Mouse (Mus musculus) neural tube, embryonic 12.5 days (tissue): ENCODE data around the gene Gzmk. TPM values are rescaled to one million over a fixed set of nuclear protein-coding genes. Genes with fewer than 3 reads are reported as not detected.

ENCODE experiments used
- ATAC-seq: fragments of 200-750 bp; cut with Nextera tagmentation; 2 replicates; pipeline ENCODE4 v1.8.0; 2017; ENCODE audit warnings: low read depth, mild to moderate bottlenecking, moderate TSS enrichment, moderate library complexity; ENCODE audit not compliant: low FRiP score
- H3K27ac ChIP-seq: fragments of 300-500 bp; sonication (generic); 2 replicates; pipeline ENCODE4 v1.5.1; 2016
- H3K27me3 ChIP-seq: fragments of 300-500 bp; sonication (generic); replicated peaks from 2 replicates; pipeline ENCODE4 v1.6.1; 2016; ENCODE audit warnings: mild to moderate bottlenecking
- H3K36me3 ChIP-seq: fragments of 300-500 bp; sonication (generic); 2 replicates; pipeline ENCODE4 v1.6.1; 2016; ENCODE audit warnings: mild to moderate bottlenecking
- H3K4me1 ChIP-seq: fragments of 300-500 bp; sonication (generic); 2 replicates; pipeline ENCODE4 v1.6.1; 2016
- H3K4me2 ChIP-seq: fragments of 300-500 bp; sonication (generic); replicated peaks from 2 replicates; pipeline ENCODE4 v1.6.1; 2016; ENCODE audit warnings: mild to moderate bottlenecking
- H3K4me3 ChIP-seq: fragments of 300-500 bp; sonication (generic); 2 replicates; pipeline ENCODE4 v1.5.1; 2016
- H3K9ac ChIP-seq: fragments of 300-500 bp; sonication (generic); 2 replicates; pipeline ENCODE4 v1.6.1; 2016; ENCODE audit warnings: mild to moderate bottlenecking
- H3K9me3 ChIP-seq: fragments of 300-500 bp; sonication (generic); 2 replicates; pipeline ENCODE4 v1.6.1; 2016; ENCODE audit warnings: mild to moderate bottlenecking
- WGBS: fragments of 180-500 bp; shearing (Covaris S2); methylation state at CpG from one replicate; pipeline ENCODE4 v1.1.7; 2016; 5-methylcytosine and 5-hydroxymethylcytosine counted together
- polyA plus RNA-seq: library from polyadenylated mRNA; unstranded; fragments of >200 nt; fragmentation: Nextera tagmentation; extraction: Ambion mirVana; gene quantifications from 2 replicates; pipeline ENCODE4 v1.2.1, GENCODE M21; 2016

Gzmk gene
- polyA plus RNA-seq, 1 experiment from 2014 or later, result not detected

- H3K27me3 ChIP-seq, result no peaks in the 10 kb centered on the region
- no peak overlapping the region for H3K4me2 ChIP-seq
- 57% methylated on average over 6 of the region's 6 CpGs for WGBS
- no peak for ATAC-seq
- H3K9me3 ChIP-seq, result no peaks in the 10 kb centered on the region
- H3K9ac ChIP-seq, result no peak overlapping the region
- no peak overlapping the region for H3K4me3 ChIP-seq
- no peaks in the 10 kb centered on the region for H3K4me1 ChIP-seq
- no peaks in the 10 kb centered on the region for H3K36me3 ChIP-seq
- H3K27ac ChIP-seq, result no peak overlapping the region
Observed at GRCm38 (mm10) chr13:113242129-113242528, 16.4 kb upstream of the Gzmk start.

DNA sequence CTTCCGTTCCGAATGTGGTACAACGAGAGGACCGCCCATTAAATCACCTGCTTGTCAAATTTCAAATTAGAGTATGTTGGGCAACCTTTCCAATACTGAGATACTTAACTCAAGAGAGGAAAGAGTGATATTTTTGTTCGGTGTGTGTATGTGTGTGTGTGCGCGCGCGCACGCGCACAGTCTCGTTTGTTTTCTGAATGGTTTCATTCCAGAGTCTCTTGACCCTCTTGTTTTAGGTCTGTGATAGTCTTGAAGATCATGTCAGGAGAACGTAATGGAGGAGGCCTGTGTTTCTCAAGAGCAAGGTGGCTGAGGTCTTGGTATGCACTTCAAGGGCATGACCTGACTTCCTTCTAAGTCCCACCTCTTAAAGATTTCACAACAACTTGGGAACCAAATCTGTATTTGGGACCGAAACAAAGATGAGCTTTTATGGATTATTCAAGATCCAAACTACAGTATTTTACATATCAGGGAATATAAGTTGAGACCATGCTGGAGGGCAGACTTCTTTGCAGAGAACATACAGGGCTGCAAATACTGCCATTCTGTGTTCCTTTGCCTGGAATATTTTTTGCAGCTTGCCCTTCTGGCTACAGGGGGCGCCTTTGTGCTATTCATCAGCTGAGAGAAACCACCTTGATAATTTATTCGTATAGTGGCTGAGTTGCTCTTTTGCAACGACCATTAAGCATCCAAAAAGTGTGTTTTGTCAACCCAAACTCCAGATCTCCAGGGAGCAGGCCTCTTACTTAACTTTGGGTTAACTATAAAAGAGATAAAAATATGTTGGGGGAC, 2.2 kb upstream of the Gzmk start:
- H3K27me3 ChIP-seq, result no peaks in the 10 kb centered on the region
- no peak overlapping the region for H3K4me2 ChIP-seq
- H3K4me1 ChIP-seq, result 0 out of 2 replicates have a peak, but pooled peaks cover 5% of the 10 kb centered on the region
- 89% methylated on average over 17 of the region's 17 CpGs for WGBS
- no peaks in the 10 kb centered on the region for H3K9me3 ChIP-seq
- ATAC-seq, result no peak
- H3K9ac ChIP-seq, result no peak overlapping the region
- no peak overlapping the region for H3K27ac ChIP-seq
- H3K4me3 ChIP-seq, result no peak overlapping the region
- H3K36me3 ChIP-seq, result no peaks in the 10 kb centered on the region

DNA sequence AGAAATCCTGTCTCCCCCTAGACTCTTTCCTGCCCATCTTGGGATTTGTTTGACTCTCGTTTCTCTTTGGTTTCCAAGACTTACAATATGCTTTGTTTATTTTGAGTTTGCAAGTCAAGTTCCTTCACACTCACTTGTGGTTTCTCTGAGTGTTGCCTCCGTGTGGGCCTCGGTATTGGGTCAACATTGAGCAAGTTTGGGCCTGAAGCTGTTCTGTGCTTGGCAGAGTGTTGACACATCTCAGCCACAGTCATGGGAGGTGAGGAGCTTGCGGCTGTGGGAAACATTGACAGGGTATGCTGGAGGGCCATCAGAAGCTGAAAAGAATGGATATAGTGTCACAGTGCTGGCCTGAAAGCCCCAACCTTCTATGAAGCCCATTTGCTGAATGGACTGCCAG, 1.4 kb upstream of the Gzmk start:
- no peaks in the 10 kb centered on the region for H3K36me3 ChIP-seq
- H3K4me3 ChIP-seq, result no peak overlapping the region
- no peak overlapping the region for H3K9ac ChIP-seq
- WGBS, result 85% methylated on average over 4 of the region's 4 CpGs
- no peak overlapping the region for H3K27ac ChIP-seq
- ATAC-seq, result no peak
- no peak overlapping the region for H3K4me2 ChIP-seq
- no peaks in the 10 kb centered on the region for H3K27me3 ChIP-seq
- no peaks in the 10 kb centered on the region for H3K9me3 ChIP-seq
- 0 out of 2 replicates have a peak, but pooled peaks cover 5% of the 10 kb centered on the region for H3K4me1 ChIP-seq

- Histone ChIP-seq H3K27me3 (no peaks in the 10 kb centered on the region), H3K36me3 (no peaks in the 10 kb centered on the region), H3K4me2 (peak overlapping the region; percentile 10; the same call in 1 of the 2 replicates), H3K9ac (no peak overlapping the region), H3K9me3 (no peaks in the 10 kb centered on the region), H3K27ac (no peak overlapping the region), H3K4me3 (no peak overlapping the region), H3K4me1 (0 out of 2 replicates have a peak, but pooled peaks cover 5% of the 10 kb centered on the region)
- peak; percentile 39 for ATAC-seq
- WGBS, result 15% methylated on average over 2 of the region's 2 CpGs
Observed at GRCm38 (mm10) chr13:113224105-113224504, 1.6 kb downstream of the Gzmk start.

DNA sequence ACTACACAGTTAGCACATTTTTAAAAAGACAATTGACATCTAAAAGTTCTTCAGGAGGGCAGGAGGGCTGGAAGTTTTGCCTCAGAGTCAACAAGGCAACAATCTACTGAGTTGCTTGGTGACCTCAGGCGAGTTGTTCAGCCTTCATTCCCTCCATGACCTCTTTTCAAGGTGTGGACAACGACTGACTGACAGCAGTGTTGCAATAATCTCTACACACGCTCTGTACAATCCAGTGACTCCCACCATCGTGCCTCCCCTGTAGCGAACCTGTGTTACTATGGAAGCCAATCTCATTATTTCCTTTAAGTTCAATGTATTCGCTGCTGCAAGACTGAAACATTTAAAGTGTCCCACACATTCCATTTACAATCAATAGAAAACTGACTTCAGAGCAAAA, 3.9 kb downstream of the Gzmk start:
- Histone ChIP-seq H3K27ac (no peak overlapping the region), H3K27me3 (no peaks in the 10 kb centered on the region), H3K36me3 (no peaks in the 10 kb centered on the region), H3K4me2 (no peak overlapping the region), H3K9me3 (no peaks in the 10 kb centered on the region), H3K4me3 (no peak overlapping the region), H3K9ac (no peak overlapping the region), H3K4me1 (0 out of 2 replicates have a peak, but pooled peaks cover 5% of the 10 kb centered on the region)
- whole genome bisulfite sequencing, result 81% methylated on average over 6 of the region's 6 CpGs
- no peak for ATAC-seq

DNA sequence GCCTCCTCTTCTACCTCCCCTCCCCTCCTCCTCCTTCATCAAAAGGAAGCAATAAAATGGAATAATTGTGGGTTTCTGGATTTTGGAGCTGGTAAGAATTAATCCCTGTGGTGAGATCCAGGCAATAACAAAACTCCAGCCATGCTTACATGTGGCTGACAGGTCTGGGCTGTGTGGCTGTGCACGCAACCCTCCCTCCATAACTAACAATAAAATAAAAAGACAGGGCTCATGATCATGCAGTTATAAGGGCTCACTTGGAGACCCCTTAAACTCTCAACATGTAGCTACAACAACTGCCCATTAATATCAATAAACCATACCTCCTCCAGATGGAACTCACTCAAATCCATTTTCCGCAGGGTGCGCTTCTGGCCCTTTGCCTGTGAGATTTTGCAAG, 11.8 kb downstream of the Gzmk start:
- H3K4me1 ChIP-seq, result no peaks in the 10 kb centered on the region
- ATAC-seq, result no peak
- H3K27ac ChIP-seq, result no peak overlapping the region
- no peaks in the 10 kb centered on the region for H3K36me3 ChIP-seq
- no peaks in the 10 kb centered on the region for H3K9me3 ChIP-seq
- H3K27me3 ChIP-seq, result no peaks in the 10 kb centered on the region
- WGBS, result 97% methylated on average over 3 of the region's 3 CpGs
- no peak overlapping the region for H3K4me2 ChIP-seq
- H3K4me3 ChIP-seq, result no peak overlapping the region
- H3K9ac ChIP-seq, result no peak overlapping the region

DNA sequence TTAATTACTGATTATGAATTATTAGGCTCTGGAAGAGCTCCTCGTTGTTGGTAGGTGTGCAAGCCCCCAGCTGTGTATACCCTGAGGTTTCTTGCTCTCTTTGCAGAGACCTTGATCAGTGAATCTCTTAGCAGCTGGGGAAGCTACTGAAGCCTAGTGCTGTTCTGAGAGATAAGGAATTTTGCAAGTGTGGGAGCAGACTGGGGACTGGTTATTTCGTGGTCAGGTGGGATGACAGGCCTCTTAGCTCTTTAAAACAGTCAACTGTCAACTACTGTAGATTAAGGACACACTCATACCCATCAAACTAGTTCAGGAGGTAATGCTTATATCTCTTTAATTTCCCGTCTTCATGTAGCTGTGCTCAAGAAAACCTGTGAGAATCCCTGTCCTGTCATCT, 13.3 kb downstream of the Gzmk start:
- H3K4me2 ChIP-seq, result no peak overlapping the region
- no peaks in the 10 kb centered on the region for H3K36me3 ChIP-seq
- no peak overlapping the region for H3K9ac ChIP-seq
- ATAC-seq, result no peak
- WGBS, result 80% methylated on average over 3 of the region's 3 CpGs
- H3K4me1 ChIP-seq, result no peaks in the 10 kb centered on the region
- no peaks in the 10 kb centered on the region for H3K9me3 ChIP-seq
- no peak overlapping the region for H3K4me3 ChIP-seq
- no peak overlapping the region for H3K27ac ChIP-seq
- H3K27me3 ChIP-seq, result no peaks in the 10 kb centered on the region

DNA sequence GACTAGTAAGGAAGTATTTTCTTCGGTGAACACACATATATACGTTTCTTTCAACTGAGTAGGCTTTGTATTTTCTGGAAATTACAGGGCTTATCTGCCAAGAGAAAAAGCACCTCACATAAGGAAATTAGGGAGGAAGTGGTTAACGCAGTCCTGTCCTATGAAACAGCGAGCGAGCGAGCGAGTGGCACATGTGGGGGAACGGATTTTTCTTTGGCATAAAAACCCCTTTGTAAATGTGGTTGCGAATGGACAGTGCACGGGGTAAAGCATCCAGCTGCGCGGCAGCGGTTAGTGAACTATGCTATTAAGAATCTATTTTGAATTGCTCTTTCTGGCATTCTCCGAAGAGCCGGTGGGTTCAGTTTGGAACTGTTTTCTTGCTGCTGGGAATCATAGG, 14.4 kb downstream of the Gzmk start:
- H3K9ac ChIP-seq, result no peak overlapping the region
- ATAC-seq, result no peak
- no peak overlapping the region for H3K4me3 ChIP-seq
- no peak overlapping the region for H3K4me2 ChIP-seq
- WGBS, result 78% methylated on average over 15 of the region's 15 CpGs
- no peaks in the 10 kb centered on the region for H3K4me1 ChIP-seq
- H3K36me3 ChIP-seq, result no peaks in the 10 kb centered on the region
- H3K27me3 ChIP-seq, result no peaks in the 10 kb centered on the region
- no peak overlapping the region for H3K27ac ChIP-seq
- no peaks in the 10 kb centered on the region for H3K9me3 ChIP-seq

GRCm38 (mm10) chr13:113209624-113210023, 16.1 kb downstream of the Gzmk start, which contains the start of gene Esm1:
Gene Esm1, plus strand, starts transcription at chr13:113209659.
- no peaks in the 10 kb centered on the region for H3K9me3 ChIP-seq
- ATAC-seq, result no peak
- no peak within 1 kb of the TSS for H3K4me3 ChIP-seq
- no peak within 1 kb of the TSS for H3K27ac ChIP-seq
- H3K9ac ChIP-seq, result no peak within 1 kb of the TSS
- no peaks in the 10 kb centered on the region for H3K36me3 ChIP-seq
- H3K4me1 ChIP-seq, result no peaks in the 10 kb centered on the region
- 50% methylated on average over 15 of the region's 15 CpGs for WGBS
- H3K27me3 ChIP-seq, result no peaks in the 10 kb centered on the region
- 0 out of 2 replicates have a peak within 1 kb of the TSS, but pooled peaks have one; percentile 5 for H3K4me2 ChIP-seq

- H3K36me3 ChIP-seq, result no peaks in the 10 kb centered on the region
- no peaks in the 10 kb centered on the region for H3K4me1 ChIP-seq
- H3K4me2 ChIP-seq, result no peak overlapping the region
- H3K4me3 ChIP-seq, result no peak overlapping the region
- no peak for ATAC-seq
- H3K9me3 ChIP-seq, result no peaks in the 10 kb centered on the region
- 91% methylated on average over 5 of the region's 5 CpGs for WGBS
- H3K9ac ChIP-seq, result no peak overlapping the region
- no peak overlapping the region for H3K27ac ChIP-seq
- no peaks in the 10 kb centered on the region for H3K27me3 ChIP-seq
Observed at GRCm38 (mm10) chr13:113205346-113205745, 20.4 kb downstream of the Gzmk start.

DNA sequence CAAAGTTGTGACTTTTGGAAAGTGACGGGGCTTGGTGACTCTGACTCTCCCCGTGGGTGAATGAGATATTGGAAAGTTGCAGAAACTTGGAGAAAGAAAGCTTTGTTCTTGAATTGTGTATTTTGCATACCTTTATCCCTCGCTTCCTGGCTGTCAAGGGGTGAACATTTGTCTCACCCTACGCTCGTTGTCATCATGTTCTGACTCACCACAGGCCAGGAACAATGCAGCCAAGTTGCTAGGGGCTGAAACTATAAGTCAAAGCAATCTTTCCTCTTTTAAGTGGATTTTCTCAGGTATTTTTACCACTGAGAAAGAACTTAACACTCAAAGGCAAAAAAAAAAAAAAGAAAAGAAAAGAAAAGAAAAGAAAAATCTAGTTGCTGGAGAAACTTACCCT, 22.6 kb downstream of the Gzmk start:
- 64% methylated on average over 5 of the region's 5 CpGs for WGBS

GRCm38 (mm10) chr13:113202184-113202583, 23.5 kb downstream of the Gzmk start:
- WGBS, result 71% methylated on average over 4 of the region's 4 CpGs
- Histone ChIP-seq H3K4me3 (no peak overlapping the region), H3K27ac (no peak overlapping the region), H3K36me3 (no peaks in the 10 kb centered on the region), H3K4me2 (no peak overlapping the region), H3K27me3 (no peaks in the 10 kb centered on the region), H3K9me3 (no peaks in the 10 kb centered on the region), H3K4me1 (no peaks in the 10 kb centered on the region), H3K9ac (no peak overlapping the region)
- ATAC-seq, result no peak

More for the DNA sequence above, 22.6 kb downstream of the Gzmk start:
- Histone ChIP-seq H3K36me3 (no peaks in the 10 kb centered on the region), H3K4me3 (no peak overlapping the region), H3K4me1 (no peaks in the 10 kb centered on the region), H3K9ac (no peak overlapping the region), H3K27me3 (no peaks in the 10 kb centered on the region), H3K27ac (no peak overlapping the region), H3K9me3 (no peaks in the 10 kb centered on the region), H3K4me2 (no peak overlapping the region)
- ATAC-seq, result no peak

DNA sequence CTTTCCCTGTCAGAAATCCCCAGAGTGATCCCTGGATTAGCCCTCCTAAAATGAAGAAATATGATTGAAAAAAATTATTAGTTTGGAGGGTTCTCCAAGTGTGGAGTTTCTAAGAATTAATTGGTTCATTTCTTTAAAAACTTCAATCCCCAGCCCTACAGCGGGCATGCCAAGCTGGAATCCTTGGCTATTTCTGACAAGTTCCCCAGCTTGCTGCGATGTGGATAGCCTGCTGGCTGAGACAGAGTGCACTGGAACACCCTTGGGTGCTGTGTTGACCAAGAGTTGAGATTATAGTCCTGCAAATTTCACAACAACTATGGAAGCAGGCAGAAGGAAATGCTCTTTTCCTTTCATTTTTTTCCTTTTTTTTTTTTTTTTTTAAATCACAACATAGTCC, 24.1 kb downstream of the Gzmk start:
- WGBS, result 84% methylated on average over 2 of the region's 2 CpGs
- Histone ChIP-seq H3K4me1 (no peaks in the 10 kb centered on the region), H3K9ac (no peak overlapping the region), H3K27ac (no peak overlapping the region), H3K36me3 (no peaks in the 10 kb centered on the region), H3K9me3 (no peaks in the 10 kb centered on the region), H3K4me3 (no peak overlapping the region), H3K27me3 (no peaks in the 10 kb centered on the region), H3K4me2 (no peak overlapping the region)
- no peak for ATAC-seq
